Mouse (Mus musculus) liver, embryonic 14.5 days (tissue): ENCODE measurements around the gene Wbp4.
A peak's percentile ranks its signal among the peaks of the same experiment; 100 is the strongest.

Source experiments
- CTCF ChIP-seq: IDR thresholded peaks from 2 replicates; pipeline ENCODE4 v1.5.1; 2016; ENCODE audit warnings: antibody characterized with exemption, low read depth, control low read depth
- EP300 ChIP-seq: IDR thresholded peaks from 2 replicates; pipeline ENCODE4 v1.6.1; 2016; ENCODE audit warnings: antibody characterized with exemption, low read depth

GRCm38 (mm10) chr14:79503371-79504075 lies 22.2 kb upstream of the Wbp4 start:
- TF ChIP-seq CTCF, result 0 out of 2 replicates have a peak, but pooled peaks have one; percentile 4
- no peak for TF ChIP-seq EP300
